Mouse (Mus musculus): ENCODE measurements around the gene Dpm3. TPM values are rescaled to one million over a fixed set of nuclear protein-coding genes. Genes with fewer than 3 reads are reported as not detected.

Dpm3 gene
- total RNA-seq, 2 experiments from 2014 or later: 47.0 to 51.7 TPM

DNA sequence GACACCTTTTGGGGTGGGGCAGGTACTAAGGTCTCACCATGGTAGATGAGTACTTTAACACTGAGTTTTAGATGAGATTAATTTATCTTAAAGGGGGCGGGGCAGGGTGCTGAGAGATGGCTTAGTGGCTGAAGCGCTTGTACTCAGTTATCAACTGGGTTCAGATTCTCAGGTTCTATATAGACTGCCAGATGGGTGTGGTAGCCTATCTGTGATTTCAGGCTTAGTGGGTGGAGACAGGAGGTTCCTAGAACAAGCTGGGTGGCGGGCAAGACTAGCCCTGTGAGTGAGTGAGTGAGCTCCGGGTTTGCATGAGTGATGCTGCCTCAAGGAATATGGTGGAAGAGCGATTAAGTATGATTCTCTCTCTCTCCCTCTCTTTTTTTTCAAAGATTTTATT lies 4.2 kb upstream of the Dpm3 start:
- intact Hi-C loops (cut with DNase I): no loop called here

DNA sequence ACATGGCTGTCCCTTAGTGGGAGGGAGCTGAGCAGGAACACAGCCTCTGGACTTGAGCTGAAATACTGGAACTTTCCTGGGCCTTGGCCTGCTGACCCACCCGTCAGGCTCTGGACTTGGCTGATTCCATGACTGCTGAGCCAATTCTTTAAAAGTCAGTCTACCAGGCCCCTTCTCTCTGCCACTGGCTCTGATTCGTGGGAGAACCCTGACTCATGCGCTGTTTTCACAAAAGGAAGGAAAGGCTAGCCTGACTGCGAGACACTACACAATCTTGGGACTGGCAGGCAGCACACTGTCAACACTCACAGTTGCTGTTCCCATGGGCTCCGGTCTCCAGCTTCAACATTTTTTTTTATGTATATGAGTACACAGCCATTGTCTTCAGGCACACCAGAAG lies 3.0 kb upstream of the Dpm3 start:
- intact Hi-C loops (cut with DNase I): no loop called here
- no peak for DNase-seq (ENCODE audit: low spot score in 2 of 2)

More for the DNA sequence above, 4.2 kb upstream of the Dpm3 start:
- DNase-seq (ENCODE audit: low spot score in 2 of 2): no peak

DNA sequence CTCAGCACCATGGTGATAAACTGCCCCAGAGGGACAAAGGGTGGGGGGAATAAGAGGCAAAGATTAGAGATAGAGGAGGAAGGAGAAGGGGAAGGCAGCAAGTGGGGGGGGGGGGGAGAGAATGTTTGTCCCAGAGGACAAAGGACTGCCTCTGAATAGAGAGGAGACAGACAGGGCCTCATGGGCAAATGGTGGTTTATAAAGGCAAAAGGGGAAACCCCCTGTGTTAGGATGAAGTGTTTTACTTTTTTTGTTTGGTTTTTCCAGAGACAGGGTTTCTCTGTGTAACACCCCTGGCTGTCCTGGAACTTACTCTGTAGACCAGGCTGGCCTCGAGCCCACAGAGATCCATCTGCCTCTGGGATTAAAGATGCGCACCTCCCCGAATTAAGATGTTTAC lies 1.1 kb downstream of the Dpm3 start:
- DNase-seq (ENCODE audit: low spot score in 2 of 2): no peak
- intact Hi-C loops (cut with DNase I): no loop called here

DNA sequence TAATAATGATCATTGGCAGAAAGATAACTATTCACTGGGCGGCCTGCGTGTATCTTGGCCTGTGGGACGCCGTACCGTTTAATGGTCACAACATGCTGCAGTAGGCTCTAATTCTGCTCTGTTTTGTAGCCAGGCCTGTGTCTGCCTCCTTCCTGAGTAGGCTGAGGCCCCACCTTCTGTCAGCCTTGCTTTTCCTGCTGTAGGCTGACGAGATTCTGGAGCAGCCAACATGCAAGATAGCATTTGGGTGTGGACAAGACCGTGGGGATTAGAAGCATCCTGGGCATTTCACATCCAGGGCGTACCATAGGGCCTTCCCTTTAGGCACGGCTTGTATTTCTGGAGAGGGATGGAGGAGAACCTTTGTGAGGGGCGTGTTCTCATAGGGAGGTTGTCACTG lies 3.3 kb downstream of the Dpm3 start:
- no peak for DNase-seq (ENCODE audit: low spot score in 2 of 2)
- intact Hi-C loops (cut with DNase I): no loop called here

DNA sequence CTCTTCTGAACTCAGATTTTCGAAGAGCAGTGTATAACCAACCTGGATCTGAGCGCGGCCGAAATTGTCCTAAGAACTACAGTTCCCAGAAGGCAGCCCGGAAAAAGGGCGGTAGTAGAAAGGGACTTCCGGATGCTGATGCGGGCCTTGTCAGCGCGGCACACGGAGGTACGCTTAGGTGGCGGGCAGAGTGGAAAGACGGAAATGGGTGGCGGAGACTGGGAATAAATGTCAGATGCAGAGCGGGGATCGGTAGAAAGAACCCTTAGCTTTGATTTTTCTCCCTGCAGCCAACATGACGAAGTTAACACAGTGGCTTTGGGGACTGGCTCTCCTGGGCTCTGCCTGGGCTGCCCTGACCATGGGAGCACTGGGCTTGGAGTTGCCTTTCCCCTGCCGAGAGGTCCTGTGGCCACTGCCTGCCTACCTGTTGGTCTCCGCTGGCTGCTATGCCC lies 7.3 kb downstream of the Dpm3 start:
- intact Hi-C loops (cut with DNase I): no loop called here

DNA sequence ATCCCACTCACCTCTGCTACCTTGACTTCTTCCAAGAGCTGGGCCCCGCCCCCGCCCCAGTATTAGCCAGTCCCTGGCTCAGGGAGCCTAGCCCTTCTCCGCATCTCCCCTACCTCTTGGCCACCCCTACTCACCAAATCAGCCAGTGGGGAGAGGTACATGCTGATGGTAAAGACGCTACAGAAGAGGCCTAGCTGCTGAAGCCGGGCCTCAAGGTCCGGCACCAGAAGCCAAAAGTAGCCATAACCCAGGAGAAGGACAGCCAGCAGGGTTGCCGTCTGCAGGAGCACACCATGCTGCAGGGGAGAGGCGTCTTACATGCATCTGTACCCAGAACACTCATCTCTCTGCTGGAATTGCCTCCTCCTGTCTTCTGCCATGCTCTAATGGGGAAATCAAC lies 9.8 kb downstream of the Dpm3 start:
- no peak for DNase-seq (ENCODE audit: low spot score in 2 of 2)
- intact Hi-C loops (cut with DNase I): loop anchor here (2.0 kb wide), 1 partner anchor 14 kb away; no protein-coding TSS in a partner anchor

More for the DNA sequence above, 7.3 kb downstream of the Dpm3 start:
- peak; percentile 78 to 84 for DNase-seq (ENCODE audit: low spot score in 2 of 2)

DNA sequence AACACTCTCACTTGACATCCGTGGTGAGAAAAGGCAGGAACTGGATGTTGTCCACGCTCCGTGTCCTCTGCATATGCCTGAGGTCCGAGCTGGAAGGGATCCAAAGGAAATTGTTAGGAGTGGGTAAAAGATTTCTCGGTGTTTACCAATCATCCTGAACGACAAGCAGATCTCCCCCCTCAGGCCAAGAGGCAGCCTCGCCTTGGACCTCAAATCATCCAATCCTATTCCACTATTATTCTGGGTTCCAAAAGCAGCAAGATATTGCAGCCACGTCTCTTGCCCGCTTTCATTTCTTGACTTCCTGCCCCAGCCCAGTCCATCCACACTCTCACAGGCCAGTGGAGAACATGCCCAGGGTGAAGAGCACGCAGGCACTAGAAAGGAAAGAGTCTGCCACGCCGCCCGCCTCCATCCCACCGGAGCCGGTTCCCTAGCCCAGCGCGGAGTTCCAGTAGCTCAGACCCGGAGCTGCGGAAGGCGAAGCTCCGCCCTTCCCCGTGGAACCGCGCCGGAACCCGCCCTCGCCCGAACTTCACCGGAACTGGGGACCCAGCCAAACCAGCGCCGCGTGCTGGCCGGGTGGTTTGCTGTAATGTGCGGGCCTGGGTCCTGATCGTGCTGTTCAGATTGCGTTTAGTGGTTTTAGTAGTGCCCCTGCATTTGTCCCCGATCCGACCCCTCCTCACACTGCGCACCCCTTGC lies 11.0 kb downstream of the Dpm3 start, which contains the start of gene Slc50a1:
TSS of gene Slc50a1 (minus strand) at position 520 of the 705 bp plus-strand sequence.
- DNase-seq (ENCODE audit: low spot score in 2 of 2): peak; percentile 85 to 86
- intact Hi-C loops (cut with DNase I): no loop called here

DNA sequence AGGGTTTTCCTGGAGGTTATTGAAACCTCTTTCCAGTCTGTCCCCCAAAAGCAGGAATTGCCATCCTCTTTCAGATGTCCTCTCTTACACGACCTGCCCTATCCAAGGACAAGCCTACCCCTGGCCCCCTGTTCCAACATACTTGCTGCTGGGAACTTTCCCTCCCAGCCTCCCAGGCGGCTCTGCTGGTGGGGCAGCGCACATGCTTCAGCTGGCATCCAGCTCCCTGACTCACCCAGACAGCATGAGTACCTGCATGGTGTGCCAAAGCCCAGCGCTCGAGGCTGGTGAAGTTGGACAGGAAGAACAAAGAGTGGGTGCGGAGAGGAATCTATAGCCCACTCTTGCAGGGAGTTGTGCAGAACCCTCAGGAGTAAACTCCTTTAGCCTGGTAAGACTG lies 11.7 kb downstream of the Dpm3 start:
- peak; percentile 67 to 81 for DNase-seq (ENCODE audit: low spot score in 2 of 2)
- intact Hi-C loops (cut with DNase I): no loop called here

DNA sequence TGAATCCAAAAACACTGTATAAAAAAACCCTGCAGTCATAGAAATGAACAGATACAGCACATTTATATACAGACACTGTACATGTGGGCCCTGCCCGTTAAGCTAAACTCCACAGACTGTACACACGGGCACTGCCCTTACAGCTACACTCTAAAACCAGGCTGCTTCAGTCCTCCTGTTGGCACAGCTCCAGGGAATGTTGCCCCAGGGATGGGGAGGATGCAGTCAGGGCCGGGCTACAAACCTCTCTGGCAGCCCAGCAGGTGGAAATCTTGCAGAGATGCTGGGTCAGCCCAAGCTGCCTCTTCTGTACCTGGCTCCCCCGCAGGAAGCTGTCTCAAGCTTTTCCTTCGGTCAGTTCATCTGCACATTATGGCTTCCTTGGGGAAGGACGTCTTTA lies 12.6 kb downstream of the Dpm3 start:
- intact Hi-C loops (cut with DNase I): no loop called here
- no peak for DNase-seq (ENCODE audit: low spot score in 2 of 2)

DNA sequence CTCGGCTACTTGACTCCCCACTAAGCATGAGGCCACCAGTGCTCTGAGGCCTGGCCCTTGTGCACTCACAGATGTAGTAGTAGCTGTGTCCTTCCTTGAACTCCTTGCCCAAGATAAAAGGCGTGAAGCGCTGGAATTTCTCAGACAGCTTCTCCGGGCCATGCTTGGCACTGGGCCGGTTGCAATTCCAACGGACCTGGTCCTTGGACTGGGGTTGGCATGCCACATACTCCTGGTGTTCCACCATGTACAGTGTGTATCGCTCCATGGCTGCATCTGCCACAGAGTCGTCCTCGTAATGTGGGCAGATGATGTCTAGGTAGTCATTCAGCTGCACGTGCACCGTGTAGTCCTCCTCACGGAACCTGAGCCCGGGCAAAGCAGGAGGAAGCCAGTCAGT lies 16.9 kb downstream of the Dpm3 start:
- DNase-seq (ENCODE audit: low spot score in 2 of 2): no peak
- intact Hi-C loops (cut with DNase I): no loop called here

DNA sequence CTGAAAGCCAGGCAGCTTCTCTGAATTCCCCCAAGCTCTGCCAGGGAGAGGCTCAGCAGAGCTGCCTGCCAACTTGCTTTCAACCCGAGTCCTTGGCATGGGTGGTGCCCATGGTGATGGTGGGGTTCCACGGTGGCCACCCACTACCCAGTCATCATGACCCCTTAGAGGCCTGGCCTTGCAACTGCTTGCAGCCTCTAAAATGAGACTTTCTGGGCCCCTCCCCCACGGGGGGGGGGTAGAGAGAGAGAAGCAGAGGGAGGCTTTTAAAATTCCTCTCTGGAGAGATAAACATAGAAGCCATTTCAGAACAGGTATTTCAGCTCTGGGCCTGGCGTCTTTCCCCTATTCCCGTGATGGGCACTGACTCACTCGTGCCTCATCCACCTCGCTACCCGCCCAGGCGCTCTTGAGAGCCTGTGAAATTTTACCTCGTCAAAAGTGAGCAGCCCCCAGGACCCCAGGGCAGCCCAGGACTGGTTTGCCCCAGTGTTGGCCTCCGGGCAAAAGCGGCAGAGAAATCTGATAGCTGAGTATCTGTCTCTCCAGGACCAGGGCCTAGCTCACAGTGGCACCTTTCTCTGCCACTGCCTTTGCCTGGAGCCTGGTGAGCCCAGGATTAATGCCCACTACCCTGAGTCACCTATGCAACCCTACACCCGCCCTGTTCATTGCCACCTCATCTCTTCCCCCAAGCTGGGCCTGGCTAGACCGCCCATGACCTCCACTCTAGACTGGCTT lies 18.3 kb downstream of the Dpm3 start:
- peak in 1 of 2 experiments; percentile 64 for DNase-seq (ENCODE audit: low spot score in 2 of 2)
- intact Hi-C loops (cut with DNase I): no loop called here

DNA sequence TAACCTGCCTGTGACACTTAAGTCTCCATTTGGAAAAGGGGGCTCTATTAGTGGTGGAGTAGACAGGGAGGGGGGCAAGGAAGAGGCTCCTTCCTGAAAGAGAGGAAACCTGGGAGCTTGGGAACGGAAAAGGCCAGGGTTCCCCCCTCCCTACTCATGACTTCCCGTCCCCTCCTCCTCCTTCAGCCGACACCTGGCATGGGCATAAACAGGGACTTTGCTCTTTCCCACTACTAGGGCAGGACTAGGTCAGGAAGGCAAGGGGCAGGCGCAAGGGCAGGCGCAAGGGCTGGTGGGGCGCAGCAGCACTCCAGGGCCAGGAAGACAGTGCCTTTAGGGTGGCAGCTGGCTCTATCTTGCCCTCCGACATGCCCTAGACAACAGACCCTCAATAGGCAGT lies 18.9 kb downstream of the Dpm3 start:
- no peak for DNase-seq (ENCODE audit: low spot score in 2 of 2)
- intact Hi-C loops (cut with DNase I): no loop called here

DNA sequence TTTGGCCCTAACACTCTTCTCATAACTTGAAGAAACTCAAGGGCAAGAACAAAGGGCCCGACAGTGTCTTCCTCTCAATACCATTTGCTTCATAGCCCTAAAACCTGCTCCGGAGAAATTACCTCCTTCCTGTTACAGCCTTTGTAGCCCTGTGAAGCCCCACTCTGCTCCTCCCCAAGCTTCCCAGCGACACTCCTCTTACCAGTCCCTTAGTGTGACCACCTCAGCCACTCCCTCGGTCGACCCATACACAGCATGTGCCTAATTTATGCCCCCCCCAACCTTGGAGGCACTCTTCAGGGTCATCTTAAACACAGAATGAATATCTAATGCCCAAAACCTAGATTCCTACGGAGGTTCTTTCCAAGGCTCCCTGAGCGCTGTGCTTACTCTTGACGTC lies 19.5 kb downstream of the Dpm3 start:
- no peak for DNase-seq (ENCODE audit: low spot score in 2 of 2)
- intact Hi-C loops (cut with DNase I): no loop called here

DNA sequence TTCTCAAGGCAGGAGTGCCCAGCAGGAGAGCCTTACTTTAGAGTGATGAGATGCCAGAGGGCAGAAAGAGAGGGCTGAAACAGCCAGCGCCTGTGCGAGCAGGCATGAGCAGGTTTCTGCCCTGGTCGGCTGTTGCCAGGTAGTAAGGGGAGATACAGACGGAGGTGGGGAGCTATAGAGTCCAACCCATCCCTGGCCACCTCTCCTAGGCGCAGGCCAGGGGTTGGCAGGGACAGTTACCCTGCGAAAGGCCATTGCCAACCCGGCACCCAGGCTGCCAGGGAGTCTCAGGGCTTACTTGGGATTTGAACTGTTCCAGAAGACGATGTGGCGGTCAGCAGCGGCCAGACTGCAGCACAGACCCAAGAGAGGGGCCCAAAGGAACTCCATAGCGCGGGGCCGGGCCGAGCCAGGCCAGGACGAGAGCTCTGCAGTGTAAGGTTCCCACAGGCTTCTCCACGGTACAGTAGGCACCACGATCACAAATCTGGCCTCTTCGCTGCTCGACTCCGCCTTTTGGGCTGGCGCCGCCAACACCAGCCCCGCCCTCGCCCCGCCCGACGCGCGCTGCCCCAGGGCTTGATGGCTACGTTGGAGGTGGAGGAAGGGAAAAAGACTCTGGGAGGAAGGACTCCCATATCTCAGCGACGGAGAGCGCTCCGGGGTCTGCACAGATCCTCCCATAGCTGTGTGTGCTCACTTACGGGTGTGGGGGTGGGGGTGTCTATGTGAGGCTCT lies 20.2 kb downstream of the Dpm3 start:
- peak; percentile 81 to 82 for DNase-seq (ENCODE audit: low spot score in 2 of 2)
- intact Hi-C loops (cut with DNase I): no loop called here

DNA sequence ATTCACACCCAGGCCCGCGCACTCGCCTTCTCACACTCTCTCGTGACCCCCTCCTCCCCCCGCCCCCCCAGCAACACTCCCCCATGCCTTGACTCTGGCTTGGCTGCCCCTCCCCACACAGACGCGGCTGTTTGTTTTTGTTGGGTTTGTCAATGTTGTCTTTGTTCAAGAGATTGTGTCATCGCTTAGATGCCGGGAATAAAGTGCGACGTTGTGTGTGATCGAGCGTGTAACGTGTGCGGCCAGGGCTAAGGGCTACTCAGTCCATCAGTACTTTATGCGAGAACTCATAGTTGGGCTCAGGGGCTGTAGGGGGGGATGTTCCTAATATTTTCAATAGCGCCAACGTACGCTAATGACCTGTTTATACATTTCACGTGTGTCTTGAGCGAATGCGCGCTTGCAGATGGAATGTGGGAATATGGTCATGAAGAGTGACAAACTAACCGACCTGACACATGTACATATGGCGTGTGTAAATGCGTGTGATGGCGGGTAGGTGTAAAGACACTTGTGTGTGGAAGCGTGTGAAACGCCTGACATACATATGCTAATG lies 21.0 kb downstream of the Dpm3 start:
- DNase-seq (ENCODE audit: low spot score in 2 of 2): no peak

DNA sequence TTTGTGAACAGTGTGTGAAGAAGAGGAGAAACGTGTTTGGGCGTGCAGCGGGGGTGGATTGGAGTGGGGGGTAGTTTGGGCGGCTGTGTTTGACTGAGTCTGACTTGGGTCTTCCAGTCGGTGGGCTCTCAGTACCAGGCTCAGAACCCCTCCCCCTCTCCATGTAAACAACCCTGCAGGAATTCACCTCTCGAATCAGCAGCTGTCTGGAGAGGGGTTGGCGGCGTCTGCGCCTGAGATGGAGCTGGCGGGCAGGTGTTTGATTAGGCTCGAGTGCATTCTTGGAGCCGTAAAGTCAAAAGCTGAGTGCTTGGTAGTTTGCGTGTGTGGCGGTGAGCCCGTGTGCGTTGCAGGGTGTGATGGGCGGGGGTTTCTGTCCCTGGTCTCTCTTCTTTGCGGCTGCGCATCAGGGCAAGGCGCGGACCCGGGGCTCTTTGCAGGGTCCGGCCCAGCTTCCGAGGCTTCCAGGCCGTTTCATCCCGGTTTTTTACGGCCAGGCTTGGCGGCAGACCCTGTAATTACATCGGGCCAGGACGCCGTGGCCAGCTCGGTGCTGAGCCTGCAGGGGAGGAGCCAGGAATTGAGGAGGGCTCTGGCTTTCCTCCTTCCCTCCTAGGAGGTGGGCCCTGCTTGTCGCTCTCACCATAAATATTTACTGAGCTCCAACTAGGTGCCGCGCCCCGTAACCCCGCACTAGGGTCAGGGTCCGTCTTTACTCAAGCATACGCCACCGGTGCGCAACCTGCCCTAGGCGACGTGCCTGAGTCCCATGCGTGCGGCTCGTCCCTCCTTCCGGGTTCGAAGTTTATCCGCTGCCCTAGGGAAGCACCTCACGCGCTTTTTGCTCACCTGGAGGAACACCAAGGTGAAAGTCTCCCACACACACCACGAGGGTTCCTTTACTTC lies 21.7 kb downstream of the Dpm3 start, which contains the start of gene Efna1:
TSS of gene Efna1 (minus strand) at position 537 of the 906 bp plus-strand sequence.
- intact Hi-C loops (cut with DNase I): no loop called here
- DNase-seq (ENCODE audit: low spot score in 2 of 2): peak in 1 of 2 experiments; percentile 35

More for the DNA sequence above, 21.0 kb downstream of the Dpm3 start:
- intact Hi-C loops (cut with DNase I): no loop called here

DNA sequence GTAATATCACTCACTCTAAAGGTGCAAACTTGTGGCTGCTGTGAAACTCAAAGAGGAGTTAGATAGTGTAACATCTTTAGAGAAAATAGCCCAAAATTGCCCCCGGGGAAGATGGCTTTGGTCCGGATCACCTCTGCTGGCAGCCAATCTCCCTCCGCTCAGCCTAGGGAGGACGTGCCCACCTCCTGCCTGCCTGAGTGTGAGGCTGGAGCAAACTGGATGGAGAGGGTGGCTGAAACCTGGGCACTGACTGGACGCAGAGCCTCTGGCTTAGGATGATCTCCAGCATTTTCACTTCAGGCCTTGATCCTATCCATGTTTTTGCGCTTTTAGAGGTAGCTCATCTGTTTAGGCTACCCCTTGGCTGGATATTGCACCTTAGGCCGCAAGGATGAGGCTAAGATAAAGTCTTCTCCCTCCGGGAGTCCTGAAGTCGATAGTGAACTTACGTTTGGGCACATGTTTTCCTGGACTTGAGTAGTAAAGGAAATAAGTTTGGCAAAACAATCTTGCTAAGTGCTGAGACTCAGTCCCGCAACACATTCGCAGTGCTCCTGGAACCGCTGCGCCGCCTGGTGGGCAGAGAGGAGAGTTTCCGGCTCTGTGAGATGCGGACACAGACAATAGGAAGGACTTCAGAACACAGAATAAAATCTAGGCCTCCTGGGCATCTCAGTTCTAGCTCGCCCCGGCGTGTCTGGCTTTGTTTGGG lies 22.6 kb downstream of the Dpm3 start:
- intact Hi-C loops (cut with DNase I): loop anchor here (1.0 to 2.0 kb wide), 2 partner anchors 13 to 31 kb away; no protein-coding TSS in a partner anchor
- DNase-seq (ENCODE audit: low spot score in 2 of 2): peak; percentile 81

DNA sequence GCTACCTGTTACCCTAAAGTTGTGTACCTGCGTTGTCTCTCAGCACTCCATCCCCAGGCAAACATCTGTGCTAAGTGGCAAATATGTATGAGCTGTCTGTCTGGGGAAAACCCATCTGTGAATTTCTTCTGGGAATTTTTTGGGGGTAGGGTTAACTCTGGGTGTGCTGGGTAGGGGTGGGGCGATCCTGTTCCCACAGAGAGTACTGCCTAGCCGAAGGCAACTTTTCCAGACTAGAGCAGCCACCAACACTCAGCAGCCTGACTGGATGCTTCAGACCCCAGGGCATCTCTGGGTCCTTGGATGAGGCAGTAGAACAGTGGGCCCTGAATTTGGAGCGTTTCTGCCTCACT lies 23.1 kb downstream of the Dpm3 start:
- DNase-seq (ENCODE audit: low spot score in 2 of 2): no peak
- intact Hi-C loops (cut with DNase I): loop anchor here (1.0 to 2.0 kb wide), 2 partner anchors 13 to 32 kb away; no protein-coding TSS in a partner anchor
